Mouse (Mus musculus) gastrocnemius, postnatal 10 days (tissue): ENCODE data around the gene Sipa1. TPM values are rescaled to one million over a fixed set of nuclear protein-coding genes. Genes with fewer than 3 reads are reported as not detected.

Experiments used
- DNase-seq: peaks from one replicate; pipeline ENCODE4 v3.0.0; 2021; ENCODE audit warnings: mixed read lengths
- microRNA-seq, 2 experiments: library from miRNA; unstranded; fragments of <30 nt; microRNA quantifications; one replicate each; pipeline ENCODE4 v1.2.0; 2021
- total RNA-seq, 2 experiments: library from RNA; stranded (reverse); gene quantifications; 2 replicates each; pipeline ENCODE4 v1.2.3; 2021

Gene Sipa1
- total RNA-seq, 2 experiments from 2014 or later: 25.5 to 36.6 TPM

DNA sequence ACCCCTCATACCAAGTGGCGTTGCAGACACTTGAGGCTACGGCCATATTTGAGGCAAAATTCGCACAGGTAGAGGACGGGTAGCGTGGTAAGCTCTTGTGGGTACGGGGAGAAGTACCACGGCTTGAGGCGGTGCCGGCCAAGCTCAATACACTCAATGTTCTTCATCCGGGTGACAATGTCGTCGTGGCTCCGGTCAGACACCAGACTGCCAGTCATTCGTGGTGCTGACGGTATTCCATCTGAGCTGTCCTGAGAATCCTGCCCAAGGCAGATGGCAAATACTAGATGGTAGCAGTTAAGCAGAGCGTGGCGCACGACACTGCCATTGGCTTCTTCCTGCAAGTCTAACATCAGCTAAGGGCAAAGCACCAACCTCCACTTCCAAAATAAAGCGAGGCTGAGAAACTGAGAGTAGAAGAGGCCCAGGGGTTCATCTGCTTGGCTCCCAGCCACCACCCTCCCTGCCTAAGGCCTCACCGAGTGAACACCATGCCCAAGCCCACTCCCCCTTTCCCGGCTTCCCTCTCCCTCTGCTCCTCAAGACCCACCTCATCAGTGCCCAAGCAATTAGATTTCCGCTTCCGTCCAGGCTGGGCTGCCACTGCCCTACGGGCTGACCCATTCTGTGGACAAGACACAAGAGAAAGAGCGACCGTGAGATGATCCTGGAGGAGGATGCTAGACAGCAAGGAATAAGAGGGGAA lies 55.6 kb downstream of the Sipa1 start:
- no peak for DNase-seq

DNA sequence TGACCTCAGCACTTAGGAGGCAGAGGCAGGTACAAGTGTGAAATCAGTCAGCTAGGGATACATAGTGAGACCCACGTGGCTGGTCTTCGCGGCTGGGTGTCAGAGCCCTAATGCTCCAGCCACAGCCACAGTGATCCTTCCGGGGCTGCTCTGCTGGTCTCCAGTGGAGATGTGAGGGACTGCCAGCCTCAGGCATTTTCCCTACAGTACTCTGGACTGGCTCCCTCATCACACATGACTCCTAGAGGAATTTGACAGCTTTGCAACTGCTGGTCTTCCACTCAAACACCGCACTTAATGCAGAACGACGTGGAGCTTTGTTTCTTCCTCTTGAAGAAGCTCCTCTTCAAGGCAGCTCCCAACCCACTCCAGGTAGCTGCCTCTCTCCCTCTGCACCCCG lies 57.3 kb downstream of the Sipa1 start:
- no peak for DNase-seq

DNA sequence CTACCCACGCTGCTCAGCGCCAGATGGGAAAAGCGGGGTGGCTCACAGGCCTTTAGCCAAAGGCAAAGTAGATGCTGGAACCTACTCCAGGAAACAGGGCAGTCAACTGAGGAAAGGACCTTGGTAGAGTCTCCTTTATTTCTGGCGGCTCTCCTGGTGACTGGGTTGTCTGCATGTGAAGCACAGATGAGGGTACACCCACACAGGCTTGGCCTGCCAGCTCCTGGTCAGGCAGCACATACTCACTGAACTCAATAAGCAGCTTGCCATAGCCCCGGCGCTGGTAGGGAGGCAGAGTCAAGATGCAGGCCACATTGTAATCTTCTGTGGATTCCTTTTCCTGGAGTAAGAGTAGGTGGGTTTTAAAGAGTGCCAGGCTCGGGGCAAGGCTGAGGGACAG lies 58.4 kb downstream of the Sipa1 start:
- no peak for DNase-seq

DNA sequence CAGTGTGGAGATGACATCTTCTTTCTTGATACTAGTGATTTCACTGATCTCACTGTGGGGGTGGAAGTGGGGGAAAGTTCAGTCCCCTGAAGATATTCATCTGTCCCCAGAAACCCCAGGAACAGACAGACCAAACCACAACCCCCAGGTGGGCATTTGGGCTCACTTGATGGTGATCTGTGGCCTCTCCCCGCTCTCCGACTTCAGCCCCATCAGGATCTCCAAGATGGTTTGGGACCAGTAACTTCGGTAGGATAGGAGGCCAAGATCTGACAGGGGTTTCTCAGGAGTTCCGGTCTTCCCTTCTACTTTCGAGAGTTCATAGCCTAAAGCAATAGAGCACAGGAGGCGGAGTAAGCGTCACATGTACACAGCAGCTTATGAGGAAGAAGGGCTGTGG lies 59.8 kb downstream of the Sipa1 start:
- DNase-seq: no peak

DNA sequence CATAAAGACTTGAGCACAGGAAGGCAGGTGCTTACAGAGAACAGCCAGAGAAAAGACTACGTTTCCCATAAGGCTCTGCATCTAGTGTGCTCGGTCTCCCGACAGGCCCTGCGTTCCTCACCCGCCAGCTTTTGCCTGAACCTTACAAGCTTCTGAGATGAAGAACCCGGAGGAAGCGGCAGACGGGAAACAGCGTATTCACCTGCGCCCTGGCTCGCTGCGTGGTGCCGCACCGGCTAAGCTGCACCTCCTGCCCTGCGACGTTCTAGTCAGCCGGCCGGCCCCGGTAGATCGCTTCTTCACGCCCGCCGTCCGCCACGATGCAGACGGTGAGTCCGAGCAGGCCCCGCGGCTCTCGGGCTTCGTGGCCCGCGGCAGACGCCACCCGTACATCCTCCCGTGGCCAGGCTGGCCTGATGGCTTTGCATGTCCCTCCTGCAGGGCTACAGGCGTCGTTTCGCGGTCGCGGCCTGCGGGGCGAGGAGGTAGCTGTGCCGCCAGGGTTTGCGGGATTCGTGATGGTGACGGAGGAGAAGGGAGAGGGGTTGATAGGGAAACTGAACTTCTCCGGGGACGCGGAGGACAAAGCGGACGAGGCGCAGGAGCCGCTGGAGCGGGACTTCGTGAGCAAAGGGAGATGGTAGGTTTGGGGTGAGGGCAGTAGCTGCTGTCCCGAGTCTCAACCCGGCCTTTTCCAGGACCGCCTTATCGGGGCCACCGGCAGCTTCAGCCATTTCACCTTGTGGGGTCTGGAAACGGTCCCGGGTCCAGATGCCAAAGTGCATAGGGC lies 61.6 kb downstream of the Sipa1 start, which contains the start of gene Rnaseh2c:
TSS of gene Rnaseh2c (plus strand) at position 122 of the 790 bp plus-strand sequence.
- peak; percentile 58 for DNase-seq

Small RNA genes within 50 kb of the gene (microRNA-seq; reads per million reads assigned to microRNA genes)
- gene Mir6987: 0 reads per million in 2 experiments

Other genes with a start within 250 kb of the Sipa1 start
- gene Drap1, start 238.7 kb downstream of the Sipa1 start, total RNA-seq: 100 to 1,000 TPM; 513 to 561 TPM
- 10 to 100 TPM; 47.8 to 50.5 TPM for gene AI837181, start 238.6 kb downstream of the Sipa1 start, total RNA-seq
- gene Fosl1, start 216.2 kb downstream of the Sipa1 start, total RNA-seq: not detected
- 1 to 10 TPM; 8.2 to 9.1 TPM for gene Ccdc85b, start 205.8 kb downstream of the Sipa1 start, total RNA-seq
- gene Fibp, start 203.1 kb downstream of the Sipa1 start, total RNA-seq: 10 to 100 TPM; 53.2 to 54.6 TPM
- under 1 TPM in 1 of 2 experiments, not detected in 1; 0.50 TPM for gene Ctsw, start 195.2 kb downstream of the Sipa1 start, total RNA-seq
- 10 to 100 TPM; 29.9 to 42.9 TPM for gene Efemp2, start 189.8 kb downstream of the Sipa1 start, total RNA-seq
- 10 to 100 TPM; 24.7 to 29.9 TPM for gene Mus81, start 175.3 kb downstream of the Sipa1 start, total RNA-seq
- gene Cfl1, start 173.3 kb downstream of the Sipa1 start, total RNA-seq: 100 to 1,000 TPM; 305 to 378 TPM
- 1 to 10 TPM in 1 of 2 experiments, under 1 TPM in 1; 0.47 to 1.4 TPM for gene 1700020D05Rik, start 159.9 kb downstream of the Sipa1 start, total RNA-seq
- 1 to 10 TPM; 5.1 to 7.2 TPM for gene Snx32, start 153.2 kb downstream of the Sipa1 start, total RNA-seq
- gene Ovol1, start 103.1 kb downstream of the Sipa1 start, total RNA-seq: not detected
- 1 to 10 TPM; 1.6 to 2.7 TPM for gene Ap5b1, start 95.7 kb downstream of the Sipa1 start, total RNA-seq
- 10 to 100 TPM; 44.9 to 50.4 TPM for gene Rnaseh2c, start 61.8 kb downstream of the Sipa1 start, total RNA-seq
- 10 to 100 TPM; 31.6 to 39.9 TPM for gene Kat5, start 53.5 kb downstream of the Sipa1 start, total RNA-seq
- 10 to 100 TPM; 20.0 to 28.8 TPM for gene Rela, start 26.2 kb downstream of the Sipa1 start, total RNA-seq
- gene Map3k11, start 25.0 kb upstream of the Sipa1 start, total RNA-seq: 10 to 100 TPM; 19.3 to 25.0 TPM
- 10 to 100 TPM; 19.5 to 32.5 TPM for gene Pcnx3, start 25.2 kb upstream of the Sipa1 start, total RNA-seq
- gene Kcnk7, start 40.7 kb upstream of the Sipa1 start, total RNA-seq: not detected
- 100 to 1,000 TPM; 280 to 285 TPM for gene Ehbp1l1, start 62.6 kb upstream of the Sipa1 start, total RNA-seq
- gene Fam89b, start 65.9 kb upstream of the Sipa1 start, total RNA-seq: 10 to 100 TPM; 43.1 to 44.9 TPM
- 100 to 1,000 TPM in 1 of 2 experiments, 10 to 100 TPM in 1; 88.0 to 113 TPM for gene Ltbp3, start 77.2 kb upstream of the Sipa1 start, total RNA-seq
- gene Scyl1, start 107.7 kb upstream of the Sipa1 start, total RNA-seq: 10 to 100 TPM; 56.0 to 59.6 TPM
- 10 to 100 TPM in 1 of 2 experiments, 1 to 10 TPM in 1; 7.4 to 10.3 TPM for gene Frmd8, start 211.6 kb upstream of the Sipa1 start, total RNA-seq
- 1 to 10 TPM; 2.6 to 3.5 TPM for gene Slc25a45, start 214.1 kb upstream of the Sipa1 start, total RNA-seq
- under 1 TPM; 0.82 to 0.95 TPM for gene Tigd3, start 230.4 kb upstream of the Sipa1 start, total RNA-seq
- 10 to 100 TPM; 86.8 to 90.9 TPM for gene Dpf2, start 249.3 kb upstream of the Sipa1 start, total RNA-seq